Mouse (Mus musculus): ENCODE measurements around the gene Pcca. TPM values are rescaled to one million over a fixed set of nuclear protein-coding genes. Genes with fewer than 3 reads are reported as not detected.
A peak's percentile ranks its signal among the peaks of the same experiment; 100 is the strongest.
"Not testable (repeated sequence)": the region's sequence is repeated elsewhere in the genome, so short reads cannot be mapped to it uniquely, and the experiment has no call there.

Pcca gene
- polyA plus RNA-seq, 1 experiment from 2014 or later, result 32.2 TPM

DNA sequence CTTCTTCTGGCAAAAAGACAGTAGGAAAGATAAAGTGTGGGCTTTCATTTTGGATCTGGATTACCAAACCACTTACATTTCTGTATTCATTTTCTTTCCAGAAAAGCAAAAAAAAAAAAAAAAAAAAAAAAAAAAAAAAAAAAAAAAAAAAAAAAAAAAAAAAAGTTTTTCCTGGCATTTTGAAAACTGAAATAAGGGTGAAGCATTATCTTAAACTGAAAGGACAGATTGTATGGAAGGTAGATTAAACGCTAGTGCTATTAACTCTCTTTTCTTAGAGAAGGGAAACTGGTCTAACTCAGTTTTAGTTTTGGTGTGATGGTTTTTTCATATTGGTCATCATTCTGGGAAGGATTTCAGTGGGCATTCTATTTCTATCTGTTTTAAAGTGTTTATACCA is 42.1 kb upstream of the Pcca start:
- no peaks in the 10 kb centered on the region for H3K36me3 ChIP-seq
- H3K4me1 ChIP-seq, result peaks cover 18% of the 10 kb centered on the region
- no peak overlapping the region for H3K9ac ChIP-seq (replicated peaks)
- H3K4me3 ChIP-seq, result no peak overlapping the region
- ATAC-seq (ENCODE audit: low FRiP score, low read depth), result no peak
- H3K9me3 ChIP-seq, result peaks cover 4% of the 10 kb centered on the region; the same call in 1 of the 2 replicates
- WGBS, result 66% methylated on average over 1 of the region's 1 CpGs
- H3K27me3 ChIP-seq, result peaks cover 50% of the 10 kb centered on the region
- no peak overlapping the region for H3K27ac ChIP-seq (replicated peaks)
- no peak overlapping the region for H3K4me2 ChIP-seq (replicated peaks)

GRCm38 (mm10) chr14:122509058-122509457 is 25.1 kb upstream of the Pcca start:
- no peak overlapping the region for H3K27ac ChIP-seq (replicated peaks)

DNA sequence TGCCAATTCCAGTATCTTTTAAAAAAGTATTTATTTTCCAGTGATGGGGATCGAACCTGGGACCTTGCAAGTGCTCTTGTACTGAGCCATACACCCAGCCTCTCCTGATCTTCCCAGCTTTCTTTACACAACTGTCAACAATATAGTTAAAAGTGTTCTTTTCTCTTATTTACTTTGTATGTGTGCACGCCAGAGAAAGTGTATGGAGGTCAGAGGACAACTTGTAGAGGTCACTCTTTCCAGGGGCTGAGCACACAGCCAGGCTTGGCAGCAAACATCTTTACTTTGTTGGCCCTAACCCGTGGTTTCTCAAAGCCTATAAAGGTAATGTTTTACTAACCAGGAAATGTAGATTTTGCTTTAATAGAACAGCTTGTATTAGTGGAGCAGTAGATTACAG is 22.6 kb upstream of the Pcca start:
- H3K4me3 ChIP-seq, result no peak overlapping the region
- H3K36me3 ChIP-seq, result no peaks in the 10 kb centered on the region
- WGBS, result 65% methylated on average over 3 of the region's 3 CpGs
- H3K4me1 ChIP-seq, result no peaks in the 10 kb centered on the region
- ATAC-seq (ENCODE audit: low FRiP score, low read depth), result no peak
- no peak overlapping the region for H3K4me2 ChIP-seq (replicated peaks)
- no peaks in the 10 kb centered on the region for H3K27me3 ChIP-seq
- H3K9me3 ChIP-seq, result no peaks in the 10 kb centered on the region
- no peak overlapping the region for H3K9ac ChIP-seq (replicated peaks)
- H3K27ac ChIP-seq (replicated peaks), result no peak overlapping the region

More at GRCm38 (mm10) chr14:122509058-122509457, 25.1 kb upstream of the Pcca start:
- Histone ChIP-seq H3K36me3 (no peaks in the 10 kb centered on the region), H3K9ac (replicated peaks) (no peak overlapping the region), H3K4me1 (no peaks in the 10 kb centered on the region), H3K9me3 (no peaks in the 10 kb centered on the region), H3K27me3 (no peaks in the 10 kb centered on the region), H3K4me2 (replicated peaks) (no peak overlapping the region), H3K4me3 (no peak overlapping the region)
- 32% methylated on average over 2 of the region's 2 CpGs for WGBS
- ATAC-seq (ENCODE audit: low FRiP score, low read depth), result no peak

DNA sequence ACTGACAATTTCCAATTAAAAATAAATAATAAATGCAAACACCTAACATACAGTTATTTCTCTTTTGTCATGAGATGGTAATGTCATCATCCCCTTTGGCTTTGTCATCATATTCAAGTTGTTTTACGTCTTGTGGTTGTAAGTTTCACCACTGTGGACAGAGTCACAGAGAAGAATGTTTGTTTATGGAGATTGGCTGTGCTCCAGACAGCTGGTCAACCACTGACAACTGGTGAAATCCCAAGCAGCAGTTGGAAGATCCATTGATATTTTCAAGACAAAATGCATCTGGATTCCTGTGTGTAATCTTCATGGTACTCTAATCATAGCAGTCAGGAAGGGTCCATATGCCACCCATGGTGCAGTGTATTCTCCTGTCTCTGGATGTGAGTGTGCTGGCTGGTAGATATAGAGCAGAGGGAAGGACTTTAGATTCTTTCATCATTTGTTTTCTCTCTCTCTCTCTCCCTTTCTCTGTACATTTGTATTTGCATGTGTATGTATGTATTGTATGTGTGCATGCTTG is 20.6 kb upstream of the Pcca start:
- Histone ChIP-seq H3K4me2 (replicated peaks) (no peak overlapping the region), H3K9ac (replicated peaks) (no peak overlapping the region), H3K9me3 (no peaks in the 10 kb centered on the region), H3K4me1 (no peaks in the 10 kb centered on the region), H3K27me3 (no peaks in the 10 kb centered on the region), H3K4me3 (no peak overlapping the region), H3K27ac (replicated peaks) (no peak overlapping the region), H3K36me3 (no peaks in the 10 kb centered on the region)
- WGBS, result 69% methylated on average over 1 of the region's 1 CpGs
- ATAC-seq (ENCODE audit: low FRiP score, low read depth), result no peak

GRCm38 (mm10) chr14:122528475-122528874 is 5.6 kb upstream of the Pcca start:
- no peak overlapping the region for H3K9ac ChIP-seq (replicated peaks)

GRCm38 (mm10) chr14:122535986-122536385 is 1.9 kb downstream of the Pcca start:
- Histone ChIP-seq H3K9me3 (no peaks in the 10 kb centered on the region), H3K9ac (replicated peaks) (no peak overlapping the region), H3K27ac (replicated peaks) (no peak overlapping the region), H3K4me1 (peaks cover 15% of the 10 kb centered on the region), H3K36me3 (no peaks in the 10 kb centered on the region), H3K4me2 (replicated peaks) (no peak overlapping the region), H3K27me3 (no peaks in the 10 kb centered on the region), H3K4me3 (no peak overlapping the region)
- WGBS, result 93% methylated on average over 1 of the region's 1 CpGs
- ATAC-seq (ENCODE audit: low FRiP score, low read depth), result no peak

More at GRCm38 (mm10) chr14:122528475-122528874, 5.6 kb upstream of the Pcca start:
- ATAC-seq (ENCODE audit: low FRiP score, low read depth), result no peak
- no peak overlapping the region for H3K27ac ChIP-seq (replicated peaks)
- no peak overlapping the region for H3K4me3 ChIP-seq
- peaks cover 2% of the 10 kb centered on the region; the same call in 1 of the 2 replicates for H3K4me1 ChIP-seq
- H3K27me3 ChIP-seq, result no peaks in the 10 kb centered on the region
- 79% methylated on average over 4 of the region's 4 CpGs for WGBS
- no peak overlapping the region for H3K4me2 ChIP-seq (replicated peaks)
- H3K36me3 ChIP-seq, result no peaks in the 10 kb centered on the region
- no peaks in the 10 kb centered on the region for H3K9me3 ChIP-seq

GRCm38 (mm10) chr14:122548421-122548820 is 14.3 kb downstream of the Pcca start:
- Histone ChIP-seq H3K27ac (replicated peaks) (no peak overlapping the region), H3K4me2 (replicated peaks) (no peak overlapping the region), H3K9ac (replicated peaks) (no peak overlapping the region), H3K4me1 (no peaks in the 10 kb centered on the region), H3K27me3 (no peaks in the 10 kb centered on the region), H3K9me3 (no peaks in the 10 kb centered on the region), H3K4me3 (no peak overlapping the region), H3K36me3 (0 out of 2 replicates have a peak, but pooled peaks cover 4% of the 10 kb centered on the region)
- 93% methylated on average over 1 of the region's 1 CpGs for WGBS
- ATAC-seq (ENCODE audit: low FRiP score, low read depth), result no peak

DNA sequence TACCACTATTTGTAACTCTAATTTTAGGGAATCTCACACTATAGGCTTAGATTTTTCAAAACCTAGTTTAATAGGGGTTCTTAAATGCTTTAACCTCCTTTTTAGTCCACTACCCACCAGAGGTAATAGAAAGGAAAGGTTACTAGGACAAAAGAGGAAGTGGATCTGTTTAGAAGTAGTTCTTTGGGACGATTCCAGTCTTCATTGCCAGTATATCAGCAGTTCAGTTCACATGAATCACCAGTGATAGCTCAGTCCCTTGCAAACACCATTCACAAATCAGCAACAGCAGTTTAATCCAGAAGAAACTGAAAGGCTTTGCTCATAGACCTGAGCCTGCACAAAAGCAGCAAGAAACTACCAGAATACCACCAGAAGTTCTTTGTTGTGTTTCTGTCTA is 14.8 kb downstream of the Pcca start:
- Histone ChIP-seq H3K36me3 (0 out of 2 replicates have a peak, but pooled peaks cover 4% of the 10 kb centered on the region), H3K4me1 (no peaks in the 10 kb centered on the region), H3K9me3 (no peaks in the 10 kb centered on the region), H3K27me3 (no peaks in the 10 kb centered on the region), H3K4me3 (no peak overlapping the region), H3K9ac (replicated peaks) (no peak overlapping the region), H3K4me2 (replicated peaks) (no peak overlapping the region), H3K27ac (replicated peaks) (no peak overlapping the region)
- ATAC-seq (ENCODE audit: low FRiP score, low read depth), result no peak
- WGBS, result 88% methylated on average over 1 of the region's 1 CpGs

DNA sequence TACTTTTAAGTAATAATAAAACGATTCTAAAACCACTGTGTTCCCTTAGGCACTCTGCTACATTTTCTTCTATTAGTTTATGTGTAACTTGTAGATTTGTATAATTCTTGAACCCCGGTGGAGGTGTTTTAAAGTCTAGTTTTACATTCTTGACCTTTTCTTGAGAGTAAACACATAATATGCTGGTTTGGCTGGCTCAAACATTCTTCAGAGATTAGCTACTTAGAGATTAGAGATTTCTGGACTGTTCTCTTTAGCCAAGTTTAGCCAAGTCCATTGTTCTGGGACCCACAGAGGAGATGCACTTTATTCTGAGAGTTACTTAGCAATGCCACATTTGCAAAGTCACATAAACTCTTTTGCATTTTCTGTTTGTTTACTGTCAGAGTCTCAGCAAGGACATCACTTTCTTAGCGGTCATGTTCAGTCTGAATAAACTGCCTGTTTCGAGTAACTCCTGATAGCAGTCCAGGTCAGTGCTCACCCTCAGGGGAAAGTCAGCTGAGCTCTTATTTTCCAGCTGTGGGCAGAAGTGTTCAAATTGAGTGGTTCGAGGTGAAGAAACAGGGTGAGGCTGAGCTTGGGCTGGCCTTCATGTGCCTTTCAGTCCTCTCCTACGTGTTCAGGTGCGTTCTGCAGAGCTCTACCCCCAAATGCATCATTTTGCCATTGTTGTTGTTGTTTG is 18.8 kb downstream of the Pcca start:
- Histone ChIP-seq H3K27me3 (no peaks in the 10 kb centered on the region), H3K4me3 (no peak overlapping the region), H3K9ac (replicated peaks) (no peak overlapping the region), H3K27ac (replicated peaks) (no peak overlapping the region), H3K9me3 (no peaks in the 10 kb centered on the region), H3K4me1 (no peaks in the 10 kb centered on the region), H3K4me2 (replicated peaks) (no peak overlapping the region), H3K36me3 (0 out of 2 replicates have a peak, but pooled peaks cover 4% of the 10 kb centered on the region)
- ATAC-seq (ENCODE audit: low FRiP score, low read depth), result no peak
- WGBS, result 81% methylated on average over 7 of the region's 7 CpGs

- Histone ChIP-seq H3K9me3 (no peaks in the 10 kb centered on the region), H3K9ac (replicated peaks) (no peak overlapping the region), H3K4me3 (no peak overlapping the region), H3K27me3 (no peaks in the 10 kb centered on the region), H3K4me1 (no peaks in the 10 kb centered on the region), H3K27ac (replicated peaks) (no peak overlapping the region), H3K36me3 (no peaks in the 10 kb centered on the region), H3K4me2 (replicated peaks) (no peak overlapping the region)
- no peak for ATAC-seq (ENCODE audit: low FRiP score, low read depth)
- 91% methylated on average over 9 of the region's 9 CpGs for WGBS
Observed at GRCm38 (mm10) chr14:122557353-122557752, 23.2 kb downstream of the Pcca start.

DNA sequence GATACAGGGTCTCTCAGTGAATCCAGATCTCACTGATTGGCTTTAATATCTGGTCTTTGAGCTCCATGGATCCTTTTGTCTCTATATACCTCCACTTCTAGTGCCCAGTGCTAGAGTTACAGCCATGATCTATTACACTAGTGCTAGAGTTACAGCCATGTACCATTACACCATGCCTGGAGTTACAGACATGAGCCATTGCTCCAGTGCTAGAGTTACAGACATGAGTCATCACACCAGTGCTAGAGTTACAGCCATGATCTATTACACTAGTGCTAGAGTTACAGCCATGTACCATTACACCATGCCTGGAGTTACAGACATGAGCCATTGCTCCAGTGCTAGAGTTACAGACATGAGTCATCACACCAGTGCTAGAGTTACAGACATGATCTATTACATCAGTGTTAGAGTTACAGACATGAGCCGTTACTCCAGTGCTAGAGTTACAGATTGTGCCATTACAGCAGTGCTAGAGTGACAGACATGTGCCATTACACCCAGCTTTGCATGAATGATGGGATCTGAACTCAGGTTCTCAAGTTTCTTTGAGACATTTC is 26.8 kb downstream of the Pcca start:
- H3K4me1 ChIP-seq; ATAC-seq (ENCODE audit: low FRiP score, low read depth); H3K4me3 ChIP-seq; H3K9ac ChIP-seq (replicated peaks); H3K36me3 ChIP-seq; H3K27ac ChIP-seq (replicated peaks); H3K9me3 ChIP-seq; H3K27me3 ChIP-seq; H3K4me2 ChIP-seq (replicated peaks): not testable (repeated sequence)
- WGBS, result 83% methylated on average over 1 of the region's 1 CpGs

DNA sequence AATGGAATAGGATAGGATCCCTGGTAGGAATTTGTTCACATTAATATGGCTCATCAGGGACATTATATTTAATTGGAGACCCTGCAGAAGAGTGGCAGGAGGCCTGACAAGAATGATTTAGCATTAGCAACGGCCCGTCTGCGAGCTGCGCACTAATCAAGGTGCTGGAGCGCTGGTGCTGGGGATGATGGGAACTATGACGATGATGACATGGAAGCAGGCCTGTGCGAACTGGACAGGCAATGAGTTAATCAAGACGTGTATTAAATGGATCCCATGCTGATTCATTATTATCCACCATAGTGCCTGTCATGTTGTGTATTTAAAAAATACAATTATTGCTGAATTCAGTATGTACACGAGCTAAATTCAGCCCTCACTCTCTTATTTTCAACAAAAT is 36.7 kb downstream of the Pcca start:
- H3K36me3 ChIP-seq, result no peaks in the 10 kb centered on the region
- H3K4me1 ChIP-seq, result no peaks in the 10 kb centered on the region
- no peak overlapping the region for H3K4me2 ChIP-seq (replicated peaks)
- H3K4me3 ChIP-seq, result no peak overlapping the region
- H3K27ac ChIP-seq (replicated peaks), result no peak overlapping the region
- WGBS, result 74% methylated on average over 9 of the region's 9 CpGs
- no peak overlapping the region for H3K9ac ChIP-seq (replicated peaks)
- no peaks in the 10 kb centered on the region for H3K27me3 ChIP-seq
- peak; percentile 34; the same call in 1 of the 2 replicates for ATAC-seq (ENCODE audit: low FRiP score, low read depth)
- no peaks in the 10 kb centered on the region for H3K9me3 ChIP-seq
